Mouse (Mus musculus) ES-E14 (cell line): ENCODE results near the gene Klhl28.

Source experiments
- CHD2 ChIP-seq: IDR thresholded peaks from 2 replicates; pipeline ENCODE4 v1.6.1; 2014; ENCODE audit warnings: mild to moderate bottlenecking, low read depth, low read length, inconsistent platforms
- MAFK ChIP-seq: IDR thresholded peaks from 2 replicates; pipeline ENCODE4 v1.6.1; 2014; ENCODE audit warnings: mild to moderate bottlenecking, low read depth, low read length, inconsistent platforms; ENCODE audit not compliant: insufficient read depth
- ZC3H11A ChIP-seq: IDR thresholded peaks from 2 replicates; pipeline ENCODE4 v1.6.1; 2012; ENCODE audit warnings: low read depth, mild to moderate bottlenecking, inconsistent platforms, low read length, borderline replicate concordance
- ZNF384 ChIP-seq: IDR thresholded peaks from 2 replicates; pipeline ENCODE4 v1.6.1; 2012; ENCODE audit warnings: low read depth, low read length, inconsistent platforms

DNA sequence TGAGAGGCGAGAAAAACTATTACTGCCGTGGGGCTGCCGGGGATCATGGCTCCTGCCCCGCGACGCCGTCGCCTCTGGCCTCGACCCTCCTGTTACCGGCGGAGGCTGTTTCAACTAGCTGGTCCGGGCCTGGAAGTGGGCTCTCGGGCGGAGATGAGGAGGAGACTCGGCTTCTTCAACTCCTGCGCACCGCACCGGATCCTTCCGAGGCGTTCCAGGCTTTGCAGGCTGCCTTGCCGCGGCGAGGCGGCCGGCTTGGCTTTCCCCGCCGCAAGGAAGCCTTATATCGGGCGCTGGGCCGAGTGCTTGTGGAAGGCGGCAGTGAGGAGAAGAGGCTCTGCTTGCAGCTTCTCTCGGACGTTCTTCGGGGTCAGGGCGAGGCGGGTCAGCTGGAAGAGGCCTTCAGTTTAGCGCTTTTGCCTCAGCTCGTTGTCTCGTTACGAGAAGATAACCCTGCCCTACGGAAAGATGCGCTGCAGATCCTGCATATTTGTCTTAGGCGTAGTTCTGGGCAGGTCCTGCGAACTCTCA, 832 bp upstream of the Klhl28 start:
- TF ChIP-seq ZC3H11A, result no peak
- no peak for TF ChIP-seq CHD2
- no peak for TF ChIP-seq ZNF384
- no peak for TF ChIP-seq MAFK
